Comparison of ENCODE assay signal across 9 mouse cellular contexts in genomic region chr9:95406571-95407561, GRCm38 (mm10). TPM values are rescaled to one million over a fixed set of nuclear protein-coding genes. Genes with fewer than 3 reads are reported as not detected.
A peak's percentile ranks its signal among the peaks of the same experiment; 100 is the strongest.
DNase-seq lines count a peak whose midpoint lies in the region; ATAC-seq and TF ChIP-seq lines count a peak whose summit lies in the region.
"Had no signal": no experiment of that assay in that cellular context is flagged by ENCODE, and none has a peak within 500 bp of the region (broad histone marks: within the 10 kb centered on the region; RNA-seq: fewer than 3 reads in every experiment).

Gene Chst2 (minus strand): TSS chr9:95406722.

- peak within 1 kb of the TSS; percentile 82 for H3K27ac ChIP-seq in hindbrain, postnatal 0 days
- H3K27ac ChIP-seq: macrophage had no signal

- no peaks in the 10 kb centered on the region for H3K36me3 ChIP-seq in hindbrain, postnatal 0 days (ENCODE audit: insufficient read depth, low read length)

- peak within 1 kb of the TSS; percentile 83 for H3K9ac ChIP-seq in hindbrain, postnatal 0 days (replicated peaks; ENCODE audit: low read length)

- H3K4me2 ChIP-seq in hindbrain, postnatal 0 days (ENCODE audit: low read depth, low read length), result peak within 1 kb of the TSS; percentile 94

- no peaks in the 10 kb centered on the region for H3K9me3 ChIP-seq in hindbrain, postnatal 0 days (ENCODE audit: low read length)

- ATAC-seq in hindbrain, postnatal 0 days, result peak; percentile 95

- peaks cover 6% of the 10 kb centered on the region; the same call in 1 of the 2 replicates for H3K4me1 ChIP-seq in hindbrain, postnatal 0 days (ENCODE audit: insufficient read depth, low read length)

- peak; percentile 78 for DNase-seq in WW6 (ENCODE audit: low read depth, low spot score)
- DNase-seq in cerebellum, postnatal 4 days (ENCODE audit: low spot score in 2 of 2), result peak; percentile 71 to 85
- peak; percentile 65 to 70 for DNase-seq in gastrocnemius, adult 8-10 months (ENCODE audit: low spot score in 2 of 2)
- DNase-seq in hindbrain, postnatal 0 days (ENCODE audit: low spot score), result peak; percentile 92
- peak; percentile 82 to 89 for DNase-seq in left cerebral cortex, adult 18-20 months (ENCODE audit: low spot score in 2 of 2)
- peak; percentile 77 for DNase-seq in lung, postnatal 36 days
- peak; percentile 85 to 87 for DNase-seq in right cerebral cortex, adult 2 months (ENCODE audit: low spot score in 2 of 2)
- peak; percentile 65 to 76 for DNase-seq in urinary bladder, postnatal 36 days (ENCODE audit: low spot score in 2 of 2)

- TF ChIP-seq CTCF in hindbrain, postnatal 0 days (IDR thresholded peaks at IDR 0.05; ENCODE audit: low read depth), result peak; percentile 8

- WGBS in hindbrain, postnatal 0 days, result under 1% methylated on average over 98 of the region's 102 CpGs

- peak within 1 kb of the TSS; percentile 83 for H3K4me3 ChIP-seq in hindbrain, postnatal 0 days (ENCODE audit: low read length)

- no peaks in the 10 kb centered on the region for H3K27me3 ChIP-seq in hindbrain, postnatal 0 days (ENCODE audit: insufficient read depth, low read length)

RNA-seq across cellular contexts. Expression of gene Chst2, which starts in this region (rescaled TPM):
- total RNA-seq in gastrocnemius, adult 8-10 months (2022), result under 1 TPM; 0.19 to 0.36 (median 0.30) TPM
- 73.8 and 88.2 TPM in 2 replicates for total RNA-seq in hindbrain, postnatal 0 days (2014; rRNA removed)
- 27.5 and 28.0 TPM in 2 replicates for polyA plus RNA-seq in hindbrain, postnatal 0 days (2015; fragmentation: Nextera tagmentation; extraction: Ambion mirVana)
- total RNA-seq in left cerebral cortex, adult 18-20 months (2021), result 10 to 100 TPM; 57.1 to 64.1 TPM
- polyA plus RNA-seq: macrophage had no signal

Comparison
In these comparisons a context has a peak if more than half of its experiments do, and no peak if none do; other contexts are left out.
1. Peak in every context shown above with its lines: DNase-seq, ATAC-seq, H3K4me3 ChIP-seq and H3K27ac ChIP-seq.
2. RNA of gene Chst2 (total RNA-seq): 73.8 to 88.2 TPM in hindbrain, postnatal 0 days and 57.1 to 64.1 TPM in left cerebral cortex, adult 18-20 months; 0.19 to 0.36 TPM in gastrocnemius, adult 8-10 months; every median in the first group is over 10 times any median in the second.
3. Peak in DNase-seq in gastrocnemius, adult 8-10 months; RNA of the gene not detected or under 1 TPM.